Mouse (Mus musculus) heart, embryonic 11.5 days (tissue): ENCODE data around the gene Tmem270. TPM values are rescaled to one million over a fixed set of nuclear protein-coding genes. Genes with fewer than 3 reads are reported as not detected.

Experiments used
- ATAC-seq: fragments of 200-750 bp; cut with Nextera tagmentation; replicated peaks from 2 replicates; pipeline ENCODE4 v1.8.0; 2017; ENCODE audit warnings: moderate library complexity; ENCODE audit not compliant: insufficient number of reproducible peaks, low FRiP score, low TSS enrichment
- H3K27ac ChIP-seq: fragments of 300-500 bp; sonication (generic); 2 replicates; pipeline ENCODE4 v1.5.1; 2014; ENCODE audit warnings: mild to moderate bottlenecking, low read depth, low read length
- H3K27me3 ChIP-seq: fragments of 300-500 bp; sonication (generic); 2 replicates; pipeline ENCODE4 v1.6.1; 2014; ENCODE audit warnings: mild to moderate bottlenecking, low read length, mixed read lengths; ENCODE audit not compliant: control insufficient read depth, insufficient read depth
- H3K36me3 ChIP-seq: fragments of 300-500 bp; sonication (generic); 2 replicates; pipeline ENCODE4 v1.6.1; 2014; ENCODE audit warnings: mild to moderate bottlenecking, low read length, moderate library complexity, mixed read lengths; ENCODE audit not compliant: control insufficient read depth, insufficient read depth
- H3K4me1 ChIP-seq: fragments of 300-500 bp; sonication (generic); 2 replicates; pipeline ENCODE4 v1.6.1; 2014; ENCODE audit warnings: low read length; ENCODE audit not compliant: control insufficient read depth, insufficient read depth
- H3K4me2 ChIP-seq: fragments of 300-500 bp; sonication (generic); 2 replicates; pipeline ENCODE4 v1.6.1; 2014; ENCODE audit warnings: mild to moderate bottlenecking, moderate library complexity
- H3K4me3 ChIP-seq: fragments of 300-500 bp; sonication (generic); 2 replicates; pipeline ENCODE4 v1.5.1; 2014; ENCODE audit warnings: low read depth, low read length
- H3K9ac ChIP-seq: fragments of 300-500 bp; sonication (generic); 2 replicates; pipeline ENCODE4 v1.6.1; 2014; ENCODE audit warnings: mild to moderate bottlenecking, low read depth, low read length, moderate library complexity
- H3K9me3 ChIP-seq: fragments of 300-500 bp; sonication (generic); replicated peaks from 2 replicates; pipeline ENCODE4 v1.6.1; 2016; ENCODE audit warnings: low read length; ENCODE audit not compliant: control insufficient read depth
- WGBS: fragments of 180-500 bp; shearing (Covaris S2); extraction: QIAGEN DNeasy Blood & Tissue Kit; methylation state at CpG from one replicate; pipeline ENCODE4 v1.1.7; 2014; ENCODE audit not compliant: insufficient replicate concordance; 5-methylcytosine and 5-hydroxymethylcytosine counted together
- polyA plus RNA-seq: library from polyadenylated mRNA; unstranded; fragments of >200 nt; fragmentation: Nextera tagmentation; extraction: Ambion mirVana; gene quantifications from 2 replicates; pipeline ENCODE4 v1.2.1, GENCODE M21; 2014

Gene Tmem270
- polyA plus RNA-seq, 1 experiment from 2014 or later = not detected

DNA sequence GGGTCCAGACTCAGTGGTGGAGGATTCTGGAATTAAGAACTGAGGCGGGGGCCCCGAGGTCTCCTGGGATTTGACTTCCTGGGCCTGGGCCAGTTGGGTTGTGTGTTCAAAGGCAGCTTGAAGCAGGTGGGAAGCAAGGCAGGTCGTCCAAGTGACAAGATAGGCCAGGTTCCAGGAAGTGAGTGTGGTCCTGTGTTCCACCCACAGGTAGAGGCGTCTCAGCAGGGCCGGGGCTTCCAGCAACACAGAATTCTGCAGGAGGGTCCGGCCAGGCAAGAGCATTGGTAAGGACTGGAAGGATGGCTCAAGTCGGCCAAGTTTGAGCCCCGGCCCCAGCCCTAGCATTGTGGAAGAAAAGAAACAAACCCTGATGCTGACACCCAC, 4.9 kb downstream of the Tmem270 start:
- 73% methylated on average over 8 of the region's 8 CpGs for WGBS
- ATAC-seq = no peak
- Histone ChIP-seq H3K27ac (no peak overlapping the region), H3K4me1 (no peaks in the 10 kb centered on the region), H3K27me3 (0 out of 2 replicates have a peak, but pooled peaks cover under 1% of the 10 kb centered on the region), H3K4me3 (no peak overlapping the region), H3K4me2 (no peak overlapping the region), H3K9ac (no peak overlapping the region), H3K9me3 (no peaks in the 10 kb centered on the region), H3K36me3 (no peaks in the 10 kb centered on the region)

DNA sequence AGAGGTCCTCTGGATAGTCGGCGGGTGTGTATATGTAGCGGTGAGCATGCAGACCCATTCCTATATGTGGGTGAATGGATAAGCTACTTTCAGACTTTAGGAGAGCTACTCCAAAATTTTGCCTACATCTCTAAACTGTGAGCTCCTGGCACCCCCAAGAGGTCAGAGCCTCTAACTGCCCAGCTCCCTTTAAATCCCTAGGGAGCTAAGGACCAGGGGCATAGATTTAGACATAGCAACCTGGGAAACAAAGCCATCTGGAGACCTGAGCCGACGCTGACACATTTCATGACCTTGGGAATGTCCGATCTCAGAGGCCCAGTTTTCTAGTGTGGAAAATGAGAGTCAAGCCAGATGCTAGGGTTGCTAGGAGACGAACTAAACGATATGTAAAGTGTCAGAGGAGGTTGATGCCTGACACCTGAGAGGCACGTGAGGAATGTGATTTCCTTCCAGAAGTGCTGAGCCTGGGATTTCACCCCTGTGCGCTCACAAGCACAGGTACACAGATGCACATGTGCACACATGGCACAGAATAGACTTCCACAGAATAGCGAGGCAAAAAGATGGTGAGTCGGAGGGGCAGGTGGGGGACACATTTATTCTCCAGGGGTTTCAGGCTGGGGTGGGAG, 5.4 kb downstream of the Tmem270 start:
- no peaks in the 10 kb centered on the region for H3K36me3 ChIP-seq
- H3K4me2 ChIP-seq = no peak overlapping the region
- no peak overlapping the region for H3K9ac ChIP-seq
- no peaks in the 10 kb centered on the region for H3K9me3 ChIP-seq
- no peaks in the 10 kb centered on the region for H3K4me1 ChIP-seq
- no peak overlapping the region for H3K27ac ChIP-seq
- H3K4me3 ChIP-seq = no peak overlapping the region
- WGBS = 39% methylated on average over 12 of the region's 12 CpGs
- no peaks in the 10 kb centered on the region for H3K27me3 ChIP-seq
- ATAC-seq = 0 out of 2 replicates have a peak, but pooled peaks have one; percentile 12

DNA sequence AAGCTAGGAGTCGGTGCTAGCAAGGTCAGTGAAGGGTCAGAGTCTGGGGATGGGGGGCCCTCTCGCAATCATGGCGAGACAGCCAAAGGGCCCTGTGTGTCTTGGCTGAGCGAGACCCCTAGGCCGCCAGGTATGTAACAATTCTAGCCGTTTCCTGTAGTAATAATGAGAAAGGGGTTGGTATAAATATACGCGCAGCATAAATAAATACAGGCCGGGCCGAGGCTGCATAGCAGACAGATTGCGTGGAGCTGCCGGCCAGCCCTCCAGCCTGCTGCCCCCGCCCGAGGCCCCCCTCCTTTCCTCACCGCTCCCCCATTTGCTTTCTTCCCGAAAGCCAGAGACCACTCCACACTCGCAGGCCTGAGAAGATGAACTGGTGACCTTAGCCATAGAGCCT, 8.9 kb downstream of the Tmem270 start:
- 73% methylated on average over 17 of the region's 17 CpGs for WGBS
- no peak overlapping the region for H3K4me2 ChIP-seq
- ATAC-seq = no peak
- H3K36me3 ChIP-seq = no peaks in the 10 kb centered on the region
- H3K27me3 ChIP-seq = no peaks in the 10 kb centered on the region
- no peaks in the 10 kb centered on the region for H3K4me1 ChIP-seq
- H3K9me3 ChIP-seq = no peaks in the 10 kb centered on the region
- H3K4me3 ChIP-seq = no peak overlapping the region
- no peak overlapping the region for H3K27ac ChIP-seq
- no peak overlapping the region for H3K9ac ChIP-seq

DNA sequence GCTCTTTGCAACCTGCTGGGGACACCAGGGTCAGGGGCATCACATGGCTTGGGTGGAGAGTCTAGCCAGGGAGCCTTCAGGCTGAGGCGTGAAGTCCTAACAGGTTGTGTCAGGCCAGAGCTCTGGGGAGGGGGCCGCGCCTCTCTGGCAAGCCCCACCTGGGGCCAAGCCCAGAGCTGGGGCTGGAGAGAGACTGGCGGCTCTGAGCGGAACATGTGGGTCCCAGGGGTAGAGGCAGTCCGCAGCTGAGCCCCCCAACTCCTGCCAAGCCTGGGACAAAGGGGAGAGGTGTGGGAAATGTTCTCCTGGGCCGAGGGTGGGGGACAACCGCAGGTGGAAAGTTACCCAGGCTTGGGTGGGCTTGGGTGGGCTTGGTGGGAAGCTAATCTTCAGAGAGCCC, 9.6 kb downstream of the Tmem270 start:
- H3K9me3 ChIP-seq = no peaks in the 10 kb centered on the region
- H3K36me3 ChIP-seq = no peaks in the 10 kb centered on the region
- no peak overlapping the region for H3K4me3 ChIP-seq
- H3K27ac ChIP-seq = no peak overlapping the region
- no peak overlapping the region for H3K9ac ChIP-seq
- H3K27me3 ChIP-seq = no peaks in the 10 kb centered on the region
- H3K4me1 ChIP-seq = no peaks in the 10 kb centered on the region
- WGBS = 68% methylated on average over 8 of the region's 8 CpGs
- H3K4me2 ChIP-seq = no peak overlapping the region
- ATAC-seq = no peak

DNA sequence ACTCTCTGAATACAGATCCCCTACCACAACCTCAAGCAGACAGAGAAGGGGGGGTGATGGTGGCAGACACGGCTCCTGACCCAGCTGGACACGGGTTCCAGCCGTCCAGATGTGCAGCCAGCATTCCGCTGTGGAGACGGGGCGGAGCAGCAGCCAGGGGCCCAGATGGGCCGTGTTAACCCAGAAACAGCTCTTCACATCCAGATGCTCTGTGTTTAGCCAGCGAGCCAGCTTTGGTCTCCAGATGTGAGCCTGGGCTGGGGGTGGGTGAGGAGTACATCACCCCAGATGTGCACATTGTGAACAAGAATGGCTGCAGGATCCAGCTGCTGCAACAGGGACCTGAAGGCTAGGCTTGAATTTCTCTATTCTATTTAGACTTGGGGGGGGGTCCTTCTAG, 11.2 kb downstream of the Tmem270 start:
- Histone ChIP-seq H3K9me3 (no peaks in the 10 kb centered on the region), H3K4me1 (peaks cover 4% of the 10 kb centered on the region; the same call in 1 of the 2 replicates), H3K4me3 (no peak overlapping the region), H3K9ac (no peak overlapping the region), H3K27me3 (no peaks in the 10 kb centered on the region), H3K4me2 (no peak overlapping the region), H3K27ac (no peak overlapping the region), H3K36me3 (no peaks in the 10 kb centered on the region)
- 73% methylated on average over 8 of the region's 8 CpGs for WGBS
- ATAC-seq = no peak

DNA sequence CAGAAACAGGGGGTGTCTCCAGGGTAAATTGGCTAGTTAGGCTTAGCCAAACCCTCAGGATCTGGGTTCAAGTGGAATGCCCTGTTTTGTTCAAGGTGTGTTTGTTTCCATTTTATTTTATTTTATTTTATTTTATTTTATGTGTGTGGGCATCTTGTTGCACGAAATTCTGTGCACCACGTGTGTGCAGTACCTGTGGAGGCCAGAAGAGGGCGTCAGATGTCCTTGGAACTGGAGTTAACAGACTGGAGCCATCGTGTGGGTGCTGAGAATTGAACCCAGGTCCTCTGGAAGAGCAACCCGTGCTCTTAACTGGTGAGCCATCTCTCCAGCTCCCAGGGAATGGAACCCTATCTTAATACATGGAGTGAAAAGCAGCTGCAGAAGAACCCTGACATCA, 13.8 kb downstream of the Tmem270 start:
- peaks cover 7% of the 10 kb centered on the region; the same call in 1 of the 2 replicates for H3K4me1 ChIP-seq
- no peak overlapping the region for H3K27ac ChIP-seq
- H3K4me2 ChIP-seq = no peak overlapping the region
- 0 out of 2 replicates have a peak, but pooled peaks cover under 1% of the 10 kb centered on the region for H3K27me3 ChIP-seq
- no peak overlapping the region for H3K4me3 ChIP-seq
- H3K9ac ChIP-seq = no peak overlapping the region
- no peaks in the 10 kb centered on the region for H3K9me3 ChIP-seq
- WGBS = 76% methylated on average over 5 of the region's 5 CpGs
- no peak for ATAC-seq
- no peaks in the 10 kb centered on the region for H3K36me3 ChIP-seq

DNA sequence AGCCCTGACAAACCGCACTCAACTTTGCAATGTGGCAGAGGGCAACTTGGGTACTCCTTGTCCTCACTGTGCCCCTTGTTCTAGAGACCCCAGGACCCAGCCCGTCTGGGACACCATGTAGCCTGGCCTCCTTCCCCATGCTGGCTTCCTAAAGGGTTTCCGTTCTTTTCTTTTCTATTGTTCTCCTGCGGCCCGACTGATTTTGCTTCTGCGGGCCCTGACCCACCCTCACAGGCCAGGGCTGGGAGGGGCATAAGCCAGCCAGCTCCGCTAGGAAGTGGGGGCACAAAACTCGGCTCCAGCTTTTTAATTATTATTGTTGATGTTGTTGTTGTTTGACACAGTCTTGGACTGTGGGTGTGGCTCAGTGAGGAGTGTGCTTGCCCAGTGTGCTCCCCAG, 15.0 kb downstream of the Tmem270 start:
- 57% methylated on average over 8 of the region's 8 CpGs for WGBS
- Histone ChIP-seq H3K27me3 (0 out of 2 replicates have a peak, but pooled peaks cover 4% of the 10 kb centered on the region), H3K4me2 (no peak overlapping the region), H3K4me1 (peaks cover 7% of the 10 kb centered on the region; the same call in 1 of the 2 replicates), H3K9ac (no peak overlapping the region), H3K4me3 (no peak overlapping the region), H3K27ac (0 out of 2 replicates have a peak overlapping the region, but pooled peaks have one; percentile 22), H3K9me3 (no peaks in the 10 kb centered on the region), H3K36me3 (no peaks in the 10 kb centered on the region)
- no peak for ATAC-seq

DNA sequence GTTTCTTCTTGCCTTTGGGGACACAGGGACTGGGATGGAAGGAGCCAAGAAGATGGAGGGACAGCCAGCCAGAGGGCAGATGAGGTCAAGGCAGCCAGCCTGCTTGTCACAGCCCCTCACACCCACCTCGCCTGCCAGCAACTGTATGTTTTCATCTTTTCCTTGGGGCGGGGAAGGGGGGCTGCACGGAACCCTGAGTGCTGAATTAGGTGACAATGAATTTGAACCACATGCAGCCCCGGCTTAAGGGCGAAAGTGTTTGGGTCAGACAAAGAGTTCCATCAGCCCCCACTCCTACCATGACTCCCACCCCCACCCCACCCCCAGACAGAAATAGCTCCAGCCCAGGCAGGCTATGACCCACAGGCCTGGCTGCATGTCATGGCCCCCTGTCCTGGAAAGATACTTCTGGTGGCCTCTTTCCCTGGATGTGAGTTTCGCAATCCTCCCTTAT, 15.9 kb downstream of the Tmem270 start:
- peaks cover 7% of the 10 kb centered on the region; the same call in 1 of the 2 replicates for H3K4me1 ChIP-seq
- 75% methylated on average over 6 of the region's 6 CpGs for WGBS
- H3K9ac ChIP-seq = no peak overlapping the region
- no peak for ATAC-seq
- no peak overlapping the region for H3K27ac ChIP-seq
- H3K4me2 ChIP-seq = no peak overlapping the region
- no peak overlapping the region for H3K4me3 ChIP-seq
- no peaks in the 10 kb centered on the region for H3K36me3 ChIP-seq
- H3K27me3 ChIP-seq = 0 out of 2 replicates have a peak, but pooled peaks cover 4% of the 10 kb centered on the region
- H3K9me3 ChIP-seq = no peaks in the 10 kb centered on the region

DNA sequence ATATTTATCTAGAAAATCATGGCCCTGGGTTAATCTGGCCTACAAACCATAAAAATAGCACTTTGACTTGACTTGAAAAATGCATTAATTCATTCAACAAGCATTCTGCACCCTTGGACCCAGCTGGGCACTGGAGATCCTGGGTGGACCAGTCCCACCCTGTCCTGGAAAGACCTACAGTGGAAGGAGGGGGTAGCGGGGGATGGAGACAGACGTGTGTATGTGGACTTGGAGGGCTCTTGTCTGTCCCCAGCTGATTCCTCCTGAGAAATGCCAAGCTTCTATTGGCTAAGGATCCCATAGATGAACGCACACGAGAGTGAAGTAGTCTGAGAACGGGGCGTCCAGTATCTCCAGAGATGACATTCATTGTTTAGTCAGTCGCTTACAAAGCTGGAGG, 18.0 kb downstream of the Tmem270 start:
- Histone ChIP-seq H3K27me3 (0 out of 2 replicates have a peak, but pooled peaks cover 4% of the 10 kb centered on the region), H3K9me3 (no peaks in the 10 kb centered on the region), H3K27ac (no peak overlapping the region), H3K4me3 (no peak overlapping the region), H3K4me2 (no peak overlapping the region), H3K9ac (no peak overlapping the region), H3K36me3 (no peaks in the 10 kb centered on the region), H3K4me1 (peaks cover 7% of the 10 kb centered on the region; the same call in 1 of the 2 replicates)
- ATAC-seq = no peak
- WGBS = 83% methylated on average over 7 of the region's 7 CpGs
